Mouse (Mus musculus) gastrocnemius, postnatal 25 days (tissue): ENCODE results near the gene Rhbdd1. TPM values are rescaled to one million over a fixed set of nuclear protein-coding genes. Genes with fewer than 3 reads are reported as not detected.

Experiments
- DNase-seq: peaks from one replicate; pipeline ENCODE4 v3.0.0; 2022
- microRNA-seq, 2 experiments: library from miRNA; unstranded; fragments of <30 nt; microRNA quantifications; one replicate each; pipeline ENCODE4 v1.2.0; 2021; ENCODE audit warnings: borderline replicate concordance in 2 of 2
- total RNA-seq, 2 experiments: library from RNA; stranded (reverse); gene quantifications; 1 replicate in 1 of 2; 2 replicates in 1 of 2; pipeline ENCODE4 v1.2.3; 2021

Rhbdd1 gene
- total RNA-seq, 2 experiments from 2014 or later, result 6.5 to 7.7 TPM

GRCm38 (mm10) chr1:82482371-82482770, 166.1 kb downstream of the Rhbdd1 start:
- DNase-seq, result no peak

GRCm38 (mm10) chr1:82486371-82486770, 170.1 kb downstream of the Rhbdd1 start:
- no peak for DNase-seq

GRCm38 (mm10) chr1:82491954-82492353, 175.7 kb downstream of the Rhbdd1 start:
- DNase-seq, result no peak

Small RNAs within 50 kb of the gene (microRNA-seq; reads per million reads assigned to microRNA genes)
- 0 reads per million in 2 experiments for gene Gm22112

Other genes starting within 250 kb of the Rhbdd1 start
- gene Gm9747, start 83.3 kb upstream of the Rhbdd1 start, total RNA-seq, result not detected
- gene Irs1, start 25.0 kb upstream of the Rhbdd1 start, total RNA-seq, result 10 to 100 TPM; 55.0 to 69.2 TPM